Mouse (Mus musculus) neural tube, embryonic 12.5 days (tissue): ENCODE data around the gene Spsb4. TPM values are rescaled to one million over a fixed set of nuclear protein-coding genes. Genes with fewer than 3 reads are reported as not detected.

Experiments
- ATAC-seq: fragments of 200-750 bp; cut with Nextera tagmentation; 2 replicates; pipeline ENCODE4 v1.8.0; 2017; ENCODE audit warnings: low read depth, mild to moderate bottlenecking, moderate TSS enrichment, moderate library complexity; ENCODE audit not compliant: low FRiP score
- H3K27ac ChIP-seq: fragments of 300-500 bp; sonication (generic); 2 replicates; pipeline ENCODE4 v1.5.1; 2016
- H3K27me3 ChIP-seq: fragments of 300-500 bp; sonication (generic); replicated peaks from 2 replicates; pipeline ENCODE4 v1.6.1; 2016; ENCODE audit warnings: mild to moderate bottlenecking
- H3K36me3 ChIP-seq: fragments of 300-500 bp; sonication (generic); 2 replicates; pipeline ENCODE4 v1.6.1; 2016; ENCODE audit warnings: mild to moderate bottlenecking
- H3K4me1 ChIP-seq: fragments of 300-500 bp; sonication (generic); 2 replicates; pipeline ENCODE4 v1.6.1; 2016
- H3K4me2 ChIP-seq: fragments of 300-500 bp; sonication (generic); replicated peaks from 2 replicates; pipeline ENCODE4 v1.6.1; 2016; ENCODE audit warnings: mild to moderate bottlenecking
- H3K4me3 ChIP-seq: fragments of 300-500 bp; sonication (generic); 2 replicates; pipeline ENCODE4 v1.5.1; 2016
- H3K9ac ChIP-seq: fragments of 300-500 bp; sonication (generic); 2 replicates; pipeline ENCODE4 v1.6.1; 2016; ENCODE audit warnings: mild to moderate bottlenecking
- H3K9me3 ChIP-seq: fragments of 300-500 bp; sonication (generic); 2 replicates; pipeline ENCODE4 v1.6.1; 2016; ENCODE audit warnings: mild to moderate bottlenecking
- WGBS: fragments of 180-500 bp; shearing (Covaris S2); methylation state at CpG from one replicate; pipeline ENCODE4 v1.1.7; 2016; 5-methylcytosine and 5-hydroxymethylcytosine counted together
- polyA plus RNA-seq: library from polyadenylated mRNA; unstranded; fragments of >200 nt; fragmentation: Nextera tagmentation; extraction: Ambion mirVana; gene quantifications from 2 replicates; pipeline ENCODE4 v1.2.1, GENCODE M21; 2016

Spsb4 gene
- 126 TPM in 2 replicates for polyA plus RNA-seq

DNA sequence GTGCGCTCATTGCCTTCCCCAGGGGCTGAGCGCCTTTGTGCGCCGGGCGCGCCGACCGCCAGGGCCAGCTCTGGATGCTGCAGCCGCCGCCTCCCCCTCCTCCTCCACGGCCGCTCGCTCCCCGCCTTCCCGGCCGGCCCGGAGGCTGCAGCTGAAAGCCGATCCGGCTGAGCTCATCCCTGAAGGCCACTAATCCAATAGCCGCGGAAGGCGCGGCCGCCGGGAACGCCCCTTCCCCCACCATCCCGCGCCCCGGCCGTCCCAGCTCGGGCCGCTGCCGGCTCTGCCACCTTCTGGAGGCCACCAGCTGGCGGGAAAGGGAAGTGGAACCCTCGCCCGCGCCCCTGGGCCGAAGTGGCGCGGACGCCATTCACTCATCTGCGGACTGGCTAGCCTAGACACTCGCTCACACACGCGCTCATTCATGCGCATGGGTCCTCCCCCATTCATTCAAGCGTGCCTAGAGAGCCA is at the start of gene Spsb4:
Spsb4 (minus strand) TSS at position 167 of the 471 bp plus-strand sequence.
- 0% methylated on average over 42 of the region's 47 CpGs for WGBS
- H3K9me3 ChIP-seq, result no peaks in the 10 kb centered on the region
- ATAC-seq, result peak; percentile 89
- no peaks in the 10 kb centered on the region for H3K27me3 ChIP-seq
- H3K36me3 ChIP-seq, result no peaks in the 10 kb centered on the region
- peak within 1 kb of the TSS; percentile 99 for H3K27ac ChIP-seq
- H3K4me2 ChIP-seq, result peak within 1 kb of the TSS; percentile 75
- peak within 1 kb of the TSS; percentile 97 for H3K9ac ChIP-seq
- peaks cover 29% of the 10 kb centered on the region for H3K4me1 ChIP-seq
- peak within 1 kb of the TSS; percentile 78 for H3K4me3 ChIP-seq

DNA sequence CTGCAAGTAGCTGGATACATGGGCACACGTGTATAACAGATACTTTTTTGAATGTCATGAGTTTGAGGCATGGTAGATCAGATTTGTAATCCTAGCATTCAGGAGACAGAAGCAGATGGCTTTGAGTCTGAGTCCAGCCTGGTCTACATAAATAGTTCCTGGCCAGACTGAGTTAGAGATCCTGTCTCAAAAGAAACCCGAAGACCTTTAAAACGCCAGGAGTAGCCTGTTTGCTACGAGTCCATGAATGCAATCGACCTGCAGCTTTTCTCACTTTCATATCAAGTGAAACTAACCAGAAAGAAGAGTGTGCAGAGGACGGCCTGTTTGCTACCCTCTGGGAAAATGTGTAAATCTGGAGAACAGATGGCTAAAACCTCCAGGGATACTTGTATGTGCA is 49.1 kb upstream of the Spsb4 start:
- ATAC-seq, result no peak

DNA sequence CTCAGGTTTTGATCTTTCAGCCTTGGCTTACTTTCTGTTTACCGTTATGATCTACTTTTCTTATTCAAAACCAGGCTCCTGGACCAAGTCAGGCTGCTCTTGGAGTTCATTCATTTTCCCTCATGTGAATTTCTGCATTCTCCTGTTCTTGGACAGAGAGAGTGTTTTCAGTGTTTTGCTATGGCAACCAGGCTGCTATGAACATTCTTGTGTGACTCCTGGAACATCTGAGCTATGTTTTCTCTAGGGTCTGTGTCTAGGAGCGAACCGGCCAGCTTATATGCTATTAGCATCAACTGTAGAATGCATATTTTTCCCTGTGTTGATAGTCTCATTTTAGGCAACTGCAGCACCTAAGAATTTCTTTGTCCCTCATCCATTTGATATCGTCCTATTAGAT is 47.2 kb upstream of the Spsb4 start:
- WGBS, result 52% methylated on average over 4 of the region's 4 CpGs
- no peaks in the 10 kb centered on the region for H3K9me3 ChIP-seq
- H3K4me2 ChIP-seq, result no peak overlapping the region
- no peak overlapping the region for H3K9ac ChIP-seq
- no peak overlapping the region for H3K27ac ChIP-seq
- peaks cover 12% of the 10 kb centered on the region for H3K4me1 ChIP-seq
- no peaks in the 10 kb centered on the region for H3K36me3 ChIP-seq
- H3K4me3 ChIP-seq, result no peak overlapping the region
- H3K27me3 ChIP-seq, result no peaks in the 10 kb centered on the region
- ATAC-seq, result no peak

More for the DNA sequence above, 49.1 kb upstream of the Spsb4 start:
- no peaks in the 10 kb centered on the region for H3K9me3 ChIP-seq
- H3K4me2 ChIP-seq, result no peak overlapping the region
- no peak overlapping the region for H3K9ac ChIP-seq
- 66% methylated on average over 6 of the region's 6 CpGs for WGBS
- H3K27me3 ChIP-seq, result no peaks in the 10 kb centered on the region
- H3K4me3 ChIP-seq, result no peak overlapping the region
- no peaks in the 10 kb centered on the region for H3K36me3 ChIP-seq
- H3K27ac ChIP-seq, result no peak overlapping the region
- H3K4me1 ChIP-seq, result peaks cover 12% of the 10 kb centered on the region

DNA sequence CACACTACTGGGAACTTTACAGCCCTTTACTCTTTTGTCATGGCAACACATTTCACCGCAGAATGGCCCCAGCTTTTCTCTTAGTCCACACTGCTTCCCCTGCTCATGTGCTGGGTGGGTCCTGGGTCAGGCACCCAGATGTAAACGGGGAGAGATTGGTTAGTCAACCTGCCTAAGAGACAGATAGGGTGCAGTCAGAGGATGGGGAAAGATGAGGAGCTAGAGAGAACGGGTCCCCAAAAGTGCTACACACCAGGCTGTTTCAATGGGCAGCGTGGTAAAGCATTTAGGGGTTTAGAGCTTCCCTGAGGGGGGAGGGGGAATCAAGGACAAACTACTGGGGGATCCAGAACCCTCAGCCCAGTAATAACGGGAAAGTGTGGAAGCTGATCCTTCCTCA is 46.6 kb upstream of the Spsb4 start:
- no peaks in the 10 kb centered on the region for H3K27me3 ChIP-seq
- peaks cover 12% of the 10 kb centered on the region for H3K4me1 ChIP-seq
- no peak for ATAC-seq
- H3K36me3 ChIP-seq, result no peaks in the 10 kb centered on the region
- H3K27ac ChIP-seq, result no peak overlapping the region
- H3K9me3 ChIP-seq, result no peaks in the 10 kb centered on the region
- no peak overlapping the region for H3K4me3 ChIP-seq
- WGBS, result 16% methylated on average over 5 of the region's 5 CpGs
- H3K9ac ChIP-seq, result no peak overlapping the region
- H3K4me2 ChIP-seq, result no peak overlapping the region

DNA sequence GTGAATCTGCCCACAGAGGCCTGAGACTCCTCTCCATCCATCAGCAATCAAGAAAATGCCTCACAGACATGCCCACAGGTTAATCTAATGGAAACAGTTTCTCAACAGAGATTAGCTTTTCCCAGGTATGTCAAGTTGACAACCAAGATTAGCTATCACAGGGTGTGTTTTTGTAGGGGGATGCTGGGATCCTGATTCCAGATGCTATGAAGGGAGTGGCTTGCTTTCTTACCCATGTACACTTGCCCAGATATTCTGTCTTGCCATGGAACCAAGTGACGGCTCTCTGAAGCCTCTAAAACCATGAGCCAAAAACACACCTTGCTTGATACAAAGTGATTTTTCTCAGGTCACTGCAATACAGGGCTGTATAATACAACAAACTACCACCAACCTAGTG is 45.5 kb upstream of the Spsb4 start:
- Histone ChIP-seq H3K4me2 (no peak overlapping the region), H3K36me3 (no peaks in the 10 kb centered on the region), H3K9ac (no peak overlapping the region), H3K4me1 (peaks cover 12% of the 10 kb centered on the region), H3K27ac (no peak overlapping the region), H3K27me3 (no peaks in the 10 kb centered on the region), H3K9me3 (no peaks in the 10 kb centered on the region), H3K4me3 (no peak overlapping the region)
- 84% methylated on average over 1 of the region's 1 CpGs for WGBS
- no peak for ATAC-seq

DNA sequence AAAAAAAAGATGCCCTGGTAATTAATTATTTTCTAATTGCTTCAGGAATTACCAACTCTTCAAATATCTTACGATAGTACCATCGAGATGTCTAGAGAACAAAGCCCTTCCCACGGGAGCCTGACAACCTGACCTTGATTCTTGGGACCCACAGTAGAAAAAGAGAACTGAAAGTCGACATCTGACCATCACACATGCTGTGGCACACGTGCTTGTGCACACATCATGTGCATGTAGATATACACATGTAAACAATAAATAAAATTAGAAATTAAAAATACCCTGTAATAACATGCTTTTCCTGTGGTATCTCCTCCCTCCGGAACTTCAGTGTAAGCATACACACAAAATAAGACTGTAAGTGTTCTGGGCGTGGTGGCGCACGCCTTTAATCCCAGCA is 43.1 kb upstream of the Spsb4 start:
- WGBS, result 95% methylated on average over 9 of the region's 9 CpGs
- no peak for ATAC-seq

DNA sequence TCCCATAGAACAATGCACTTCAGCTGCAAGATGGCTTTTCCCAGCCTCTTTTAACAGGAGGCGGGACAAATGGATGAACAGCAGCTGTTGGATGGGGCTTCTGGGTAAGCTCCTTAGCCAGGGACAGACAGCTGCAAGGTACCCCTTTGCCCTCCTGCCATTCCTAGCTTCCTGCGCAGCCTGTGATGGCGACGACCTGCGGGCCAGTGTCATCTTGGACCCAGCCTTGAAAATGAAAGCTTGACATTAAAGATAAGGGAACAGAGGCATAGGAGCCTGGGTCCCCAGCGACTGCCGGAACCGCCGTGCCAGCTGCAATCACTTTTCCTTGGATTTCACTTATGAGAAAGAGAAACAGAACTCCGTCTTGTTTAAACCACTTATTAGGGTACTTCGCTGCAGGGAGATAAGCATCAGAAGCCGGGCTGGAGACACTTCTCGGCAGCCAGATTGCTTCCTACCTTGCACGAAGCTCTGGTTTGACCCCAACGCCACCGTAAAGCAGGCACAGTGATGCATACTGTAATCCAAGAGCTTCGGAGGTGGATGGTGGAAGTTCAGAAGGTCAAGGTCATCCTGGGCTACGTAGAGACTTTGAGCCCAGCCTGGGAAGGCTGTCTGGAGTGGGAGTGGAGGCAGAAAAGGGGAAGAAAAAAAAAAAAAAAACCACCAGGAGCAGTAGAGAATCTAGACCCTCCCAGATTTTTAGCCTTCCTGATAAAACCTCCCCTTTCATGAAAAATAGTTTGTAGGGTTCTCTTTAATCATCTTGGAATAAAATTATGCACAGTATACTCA is 38.1 kb upstream of the Spsb4 start:
- H3K27ac ChIP-seq, result no peak overlapping the region
- H3K9ac ChIP-seq, result no peak overlapping the region
- ATAC-seq, result peak; percentile 56; the same call in 1 of the 2 replicates
- no peak overlapping the region for H3K4me3 ChIP-seq
- WGBS, result 71% methylated on average over 18 of the region's 18 CpGs
- H3K4me2 ChIP-seq, result no peak overlapping the region
- no peaks in the 10 kb centered on the region for H3K36me3 ChIP-seq
- H3K27me3 ChIP-seq, result no peaks in the 10 kb centered on the region
- peaks cover 14% of the 10 kb centered on the region for H3K4me1 ChIP-seq
- H3K9me3 ChIP-seq, result no peaks in the 10 kb centered on the region

More for the DNA sequence above, 43.1 kb upstream of the Spsb4 start:
- no peaks in the 10 kb centered on the region for H3K9me3 ChIP-seq
- H3K36me3 ChIP-seq, result no peaks in the 10 kb centered on the region
- no peak overlapping the region for H3K27ac ChIP-seq
- H3K4me2 ChIP-seq, result no peak overlapping the region
- H3K9ac ChIP-seq, result no peak overlapping the region
- no peaks in the 10 kb centered on the region for H3K27me3 ChIP-seq
- peaks cover 14% of the 10 kb centered on the region for H3K4me1 ChIP-seq
- H3K4me3 ChIP-seq, result no peak overlapping the region

DNA sequence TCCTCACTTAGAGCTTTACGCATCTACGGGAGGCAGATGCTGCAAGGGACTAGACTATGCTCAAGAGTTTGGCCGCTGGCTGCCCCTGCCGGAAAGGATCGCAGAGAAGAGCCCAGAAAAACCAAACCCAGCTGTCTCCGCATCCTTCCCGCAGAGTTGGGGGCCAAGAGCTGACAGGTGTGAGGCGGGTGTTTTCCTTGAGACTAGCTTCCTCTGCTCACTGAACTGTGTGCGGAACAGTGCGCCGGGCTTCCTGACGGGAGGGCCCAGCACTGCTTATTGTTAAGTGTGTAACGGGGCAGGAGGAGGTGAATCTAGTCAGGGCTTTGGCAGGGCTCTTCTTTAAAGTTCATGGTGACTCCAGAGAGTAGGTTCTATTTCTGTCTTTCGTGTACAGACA is 37.3 kb upstream of the Spsb4 start:
- ATAC-seq, result no peak
- no peaks in the 10 kb centered on the region for H3K9me3 ChIP-seq
- H3K36me3 ChIP-seq, result no peaks in the 10 kb centered on the region
- no peak overlapping the region for H3K27ac ChIP-seq
- no peaks in the 10 kb centered on the region for H3K27me3 ChIP-seq
- H3K4me3 ChIP-seq, result no peak overlapping the region
- 50% methylated on average over 14 of the region's 14 CpGs for WGBS
- H3K9ac ChIP-seq, result no peak overlapping the region
- H3K4me2 ChIP-seq, result no peak overlapping the region
- H3K4me1 ChIP-seq, result peaks cover 19% of the 10 kb centered on the region

DNA sequence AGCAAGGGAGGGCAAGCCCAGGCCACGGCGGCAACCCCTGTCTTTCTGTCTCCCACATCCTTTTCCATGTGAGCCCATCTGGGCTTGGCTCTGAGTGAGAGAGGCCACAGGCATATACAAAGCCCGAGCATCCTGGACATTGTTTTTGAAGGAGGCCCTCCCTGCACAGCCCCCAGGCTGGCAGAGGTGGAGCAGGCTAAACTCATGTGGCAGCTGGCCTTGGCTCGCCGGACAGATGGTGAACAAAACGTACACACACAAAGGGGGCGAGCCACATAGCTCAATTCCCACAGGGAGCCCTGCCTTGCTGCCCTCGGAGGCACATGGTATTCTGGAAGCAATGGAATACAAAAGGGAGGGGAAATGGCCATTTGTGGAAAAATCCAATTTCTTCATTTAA is 32.5 kb upstream of the Spsb4 start:
- Histone ChIP-seq H3K36me3 (no peaks in the 10 kb centered on the region), H3K4me3 (no peak overlapping the region), H3K9ac (no peak overlapping the region), H3K9me3 (0 out of 2 replicates have a peak, but pooled peaks cover 4% of the 10 kb centered on the region), H3K4me2 (no peak overlapping the region), H3K4me1 (peaks cover 17% of the 10 kb centered on the region), H3K27me3 (no peaks in the 10 kb centered on the region), H3K27ac (peak overlapping the region; percentile 17; the same call in 1 of the 2 replicates)
- 20% methylated on average over 8 of the region's 8 CpGs for WGBS
- ATAC-seq, result peak; percentile 93

DNA sequence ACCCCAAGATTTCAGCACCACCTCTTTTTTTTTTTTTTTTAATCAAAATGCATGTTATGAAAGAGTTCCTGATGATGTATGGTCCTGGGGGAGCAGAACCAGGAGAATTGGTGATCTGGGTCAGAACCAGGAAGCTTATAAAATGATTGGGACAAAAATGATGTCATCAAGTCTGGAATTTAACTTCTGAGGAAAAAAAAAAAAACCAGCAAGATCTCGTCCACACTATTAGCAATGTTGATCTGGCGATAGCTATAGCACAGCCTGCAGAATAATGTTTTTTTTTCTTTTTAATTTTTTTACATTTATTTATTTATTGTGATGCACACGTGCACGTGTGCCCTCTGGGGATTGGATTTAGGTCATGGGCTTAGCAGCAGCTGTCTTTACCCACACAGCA is 27.6 kb upstream of the Spsb4 start:
- ATAC-seq, result no peak
- H3K27me3 ChIP-seq, result no peaks in the 10 kb centered on the region
- 0 out of 2 replicates have a peak, but pooled peaks cover 4% of the 10 kb centered on the region for H3K9me3 ChIP-seq
- no peaks in the 10 kb centered on the region for H3K36me3 ChIP-seq
- no peak overlapping the region for H3K9ac ChIP-seq
- no peak overlapping the region for H3K4me3 ChIP-seq
- 91% methylated on average over 4 of the region's 4 CpGs for WGBS
- H3K27ac ChIP-seq, result no peak overlapping the region
- H3K4me1 ChIP-seq, result peaks cover 8% of the 10 kb centered on the region
- no peak overlapping the region for H3K4me2 ChIP-seq

DNA sequence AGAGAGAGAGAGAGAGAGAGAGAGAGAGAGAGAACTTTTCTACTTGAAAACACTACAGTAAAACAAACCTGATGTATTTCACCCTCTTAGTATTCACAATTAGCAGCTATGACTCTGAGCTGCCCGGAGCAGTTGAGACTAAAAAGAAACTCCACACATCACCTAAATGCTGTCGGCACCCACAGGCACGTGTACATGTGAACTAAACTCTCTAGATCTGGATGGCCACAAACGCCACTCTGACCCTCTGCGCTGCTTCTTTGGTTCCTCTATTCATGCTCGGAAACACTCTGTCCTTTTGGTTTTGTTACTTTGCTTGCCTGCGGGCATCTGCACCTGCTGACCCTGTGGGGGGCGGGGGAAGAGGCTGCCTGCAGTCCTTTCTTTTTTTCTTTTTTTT is 23.0 kb upstream of the Spsb4 start:
- Histone ChIP-seq H3K27ac (no peak overlapping the region), H3K36me3 (no peaks in the 10 kb centered on the region), H3K4me2 (no peak overlapping the region), H3K9me3 (no peaks in the 10 kb centered on the region), H3K4me3 (no peak overlapping the region), H3K9ac (no peak overlapping the region), H3K4me1 (0 out of 2 replicates have a peak, but pooled peaks cover 5% of the 10 kb centered on the region), H3K27me3 (no peaks in the 10 kb centered on the region)
- 64% methylated on average over 8 of the region's 8 CpGs for WGBS
- ATAC-seq, result no peak

DNA sequence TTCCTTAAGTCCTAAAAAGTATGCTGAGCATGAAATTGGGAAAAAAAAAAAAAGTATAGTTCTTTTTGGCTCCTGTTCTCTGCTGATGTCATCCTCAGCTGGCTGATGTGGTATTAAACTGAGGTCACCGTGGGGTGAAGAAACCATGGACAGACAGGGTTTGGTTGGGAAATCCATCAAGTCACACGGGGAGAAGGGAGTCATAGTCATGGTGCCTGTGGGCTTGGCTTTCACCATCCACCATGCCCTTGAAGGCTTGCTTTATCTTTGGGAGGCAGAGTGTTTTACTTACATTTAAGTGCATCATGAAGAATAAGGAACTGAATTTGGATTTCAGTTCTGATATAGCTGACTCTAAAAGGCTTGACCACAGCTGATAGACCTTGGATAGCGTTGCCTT is 19.4 kb upstream of the Spsb4 start:
- Histone ChIP-seq H3K9ac (no peak overlapping the region), H3K36me3 (no peaks in the 10 kb centered on the region), H3K4me1 (0 out of 2 replicates have a peak, but pooled peaks cover 5% of the 10 kb centered on the region), H3K4me3 (no peak overlapping the region), H3K4me2 (no peak overlapping the region), H3K9me3 (no peaks in the 10 kb centered on the region), H3K27ac (no peak overlapping the region), H3K27me3 (no peaks in the 10 kb centered on the region)
- 92% methylated on average over 3 of the region's 3 CpGs for WGBS
- no peak for ATAC-seq

DNA sequence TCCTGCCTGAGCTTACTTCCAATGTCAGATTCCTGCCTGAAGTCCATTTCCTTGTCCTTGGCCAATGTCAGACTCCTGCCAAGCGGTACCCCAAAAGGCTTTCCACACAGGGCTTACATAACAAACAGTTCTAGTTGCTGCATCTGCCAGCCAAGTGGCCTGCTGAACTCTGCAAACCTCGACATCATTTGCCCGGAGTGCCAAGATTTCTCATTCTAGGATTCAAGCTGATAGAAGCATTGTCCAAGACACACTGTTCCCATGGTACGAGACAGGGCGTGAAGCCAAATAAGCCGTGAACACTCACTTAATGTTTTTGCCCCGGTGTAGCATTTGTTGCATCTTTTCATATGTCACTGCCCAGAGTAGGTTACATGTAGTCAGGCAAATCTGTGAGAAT is 18.0 kb upstream of the Spsb4 start:
- no peak for ATAC-seq
- H3K9ac ChIP-seq, result no peak overlapping the region
- no peak overlapping the region for H3K4me2 ChIP-seq
- no peak overlapping the region for H3K27ac ChIP-seq
- H3K4me1 ChIP-seq, result 0 out of 2 replicates have a peak, but pooled peaks cover 5% of the 10 kb centered on the region
- no peaks in the 10 kb centered on the region for H3K27me3 ChIP-seq
- no peaks in the 10 kb centered on the region for H3K36me3 ChIP-seq
- no peaks in the 10 kb centered on the region for H3K9me3 ChIP-seq
- WGBS, result 89% methylated on average over 7 of the region's 7 CpGs
- H3K4me3 ChIP-seq, result no peak overlapping the region
